Mouse (Mus musculus) kidney, postnatal 0 days (tissue): ENCODE measurements around the gene Gal3st3. TPM values are rescaled to one million over a fixed set of nuclear protein-coding genes. Genes with fewer than 3 reads are reported as not detected.

Experiments
- ATAC-seq: fragments of 200-750 bp; cut with Nextera tagmentation; replicated peaks from 2 replicates; pipeline ENCODE4 v1.8.0; 2017; ENCODE audit warnings: low read depth, moderate number of reproducible peaks, moderate TSS enrichment, moderate library complexity; ENCODE audit not compliant: low FRiP score
- DNase-seq: peaks from one replicate; pipeline ENCODE4 v3.0.0-alpha.2; 2016; ENCODE audit warnings: low spot score
- H3K27ac ChIP-seq: fragments of 300-500 bp; sonication (generic); 2 replicates; pipeline ENCODE4 v1.5.1; 2014; ENCODE audit warnings: mild to moderate bottlenecking
- H3K27me3 ChIP-seq: fragments of 300-500 bp; sonication (generic); 2 replicates; pipeline ENCODE4 v1.6.1; 2014; ENCODE audit warnings: low read length, mixed read lengths; ENCODE audit not compliant: insufficient read depth
- H3K36me3 ChIP-seq: fragments of 300-500 bp; sonication (generic); 2 replicates; pipeline ENCODE4 v1.6.1; 2014; ENCODE audit warnings: low read length, mixed read lengths; ENCODE audit not compliant: insufficient read depth
- H3K4me1 ChIP-seq: fragments of 300-500 bp; sonication (generic); replicated peaks from 2 replicates; pipeline ENCODE4 v1.6.1; 2014; ENCODE audit warnings: antibody characterized with exemption, low read length, mixed read lengths; ENCODE audit not compliant: insufficient read depth
- H3K4me2 ChIP-seq: fragments of 300-500 bp; sonication (generic); 2 replicates; pipeline ENCODE4 v1.6.1; 2014; ENCODE audit warnings: mild to moderate bottlenecking, low read length, moderate library complexity, mixed read lengths
- H3K4me3 ChIP-seq: fragments of 300-500 bp; sonication (generic); replicated peaks from 2 replicates; pipeline ENCODE4 v1.5.1; 2014; ENCODE audit warnings: low read depth, low read length
- H3K9ac ChIP-seq: fragments of 300-500 bp; sonication (generic); 2 replicates; pipeline ENCODE4 v1.6.1; 2014; ENCODE audit warnings: low read depth, low read length
- H3K9me3 ChIP-seq: fragments of 300-500 bp; sonication (generic); replicated peaks from 2 replicates; pipeline ENCODE4 v1.6.1; 2016; ENCODE audit warnings: low read length, inconsistent platforms, mixed read lengths
- CTCF ChIP-seq: IDR thresholded peaks from 2 replicates; pipeline ENCODE4 v1.5.1; 2016; ENCODE audit warnings: antibody characterized with exemption, low read depth, mild to moderate bottlenecking, moderate library complexity
- whole genome bisulfite sequencing: fragments of 180-500 bp; shearing (Covaris S2); extraction: QIAGEN DNeasy Blood & Tissue Kit; methylation state at CpG from one replicate; pipeline ENCODE4 v1.1.7; 2014; 5-methylcytosine and 5-hydroxymethylcytosine counted together
- polyA plus RNA-seq: library from polyadenylated mRNA; unstranded; fragments of >200 nt; fragmentation: Nextera tagmentation; extraction: Ambion mirVana; gene quantifications from 2 replicates; pipeline ENCODE4 v1.2.1, GENCODE M21; 2015

The Gal3st3 gene
- polyA plus RNA-seq, 1 experiment from 2014 or later, result 2.2 TPM

DNA sequence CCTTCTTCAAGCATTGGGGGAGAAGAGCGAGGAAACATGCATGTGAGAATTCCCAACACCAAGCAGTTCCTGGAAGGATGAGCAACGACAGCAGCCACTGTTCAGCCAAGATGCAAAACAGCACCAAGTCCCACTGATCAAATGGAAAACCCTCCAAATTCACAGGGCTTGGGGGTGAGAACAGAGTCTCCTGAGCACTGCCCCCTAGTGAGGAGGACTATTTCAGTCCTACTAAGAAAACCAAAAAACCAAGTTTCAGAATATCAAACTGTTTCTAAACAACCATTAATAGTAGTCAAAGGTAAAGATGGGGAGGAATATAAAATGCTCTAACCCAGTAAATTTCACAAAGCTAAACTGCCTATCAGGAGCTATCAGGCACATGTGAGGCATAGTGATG is 21.6 kb upstream of the Gal3st3 start:
- no peak for TF ChIP-seq CTCF
- Histone ChIP-seq H3K9me3 (no peaks in the 10 kb centered on the region), H3K4me3 (no peak overlapping the region), H3K4me1 (0 out of 2 replicates have a peak, but pooled peaks cover 7% of the 10 kb centered on the region), H3K27me3 (no peaks in the 10 kb centered on the region), H3K4me2 (no peak overlapping the region), H3K36me3 (peaks cover 38% of the 10 kb centered on the region), H3K9ac (no peak overlapping the region), H3K27ac (no peak overlapping the region)
- no peak for DNase-seq
- WGBS, result 98% methylated on average over 2 of the region's 2 CpGs
- no peak for ATAC-seq

DNA sequence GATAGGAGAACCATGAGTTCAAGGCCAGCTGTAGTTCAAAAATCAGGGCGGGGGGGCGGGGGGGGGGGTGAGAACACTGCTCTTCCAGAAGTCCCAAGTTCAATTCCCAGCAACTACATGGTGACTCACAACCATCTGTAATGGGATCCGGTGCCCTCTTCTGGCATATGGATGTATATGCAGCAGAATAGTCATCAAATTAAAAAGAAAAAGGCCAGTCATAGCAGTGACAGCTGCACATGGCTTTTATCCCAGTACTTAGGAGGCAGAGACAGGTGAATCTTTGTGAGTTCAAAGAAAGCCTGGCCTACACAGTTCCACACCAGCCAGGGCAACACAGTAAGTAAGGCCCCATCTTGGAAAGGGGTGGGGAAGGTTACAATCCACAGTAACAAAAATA is 21.0 kb upstream of the Gal3st3 start:
- peak; percentile 51 for TF ChIP-seq CTCF
- no peak overlapping the region for H3K27ac ChIP-seq
- H3K4me1 ChIP-seq, result 0 out of 2 replicates have a peak, but pooled peaks cover 5% of the 10 kb centered on the region
- peaks cover 42% of the 10 kb centered on the region for H3K36me3 ChIP-seq
- no peaks in the 10 kb centered on the region for H3K9me3 ChIP-seq
- 98% methylated on average over 3 of the region's 3 CpGs for WGBS
- ATAC-seq, result no peak
- H3K9ac ChIP-seq, result no peak overlapping the region
- H3K4me3 ChIP-seq, result no peak overlapping the region
- no peak for DNase-seq
- no peak overlapping the region for H3K4me2 ChIP-seq
- no peaks in the 10 kb centered on the region for H3K27me3 ChIP-seq

GRCm38 (mm10) chr19:5278381-5278780 is 19.8 kb upstream of the Gal3st3 start:
- no peak overlapping the region for H3K4me2 ChIP-seq
- 69% methylated on average over 8 of the region's 8 CpGs for WGBS
- DNase-seq, result no peak
- H3K27me3 ChIP-seq, result no peaks in the 10 kb centered on the region
- TF ChIP-seq CTCF, result no peak
- 0 out of 2 replicates have a peak, but pooled peaks cover 5% of the 10 kb centered on the region for H3K4me1 ChIP-seq
- no peak overlapping the region for H3K9ac ChIP-seq
- ATAC-seq, result no peak
- no peak overlapping the region for H3K4me3 ChIP-seq
- no peaks in the 10 kb centered on the region for H3K9me3 ChIP-seq
- peaks cover 52% of the 10 kb centered on the region for H3K36me3 ChIP-seq
- H3K27ac ChIP-seq, result no peak overlapping the region

- peak; percentile 90 for TF ChIP-seq CTCF
- ATAC-seq, result peak; percentile 97
- peak; percentile 100 for DNase-seq
- peak within 1 kb of the TSS; percentile 74 for H3K27ac ChIP-seq
- WGBS, result under 1% methylated on average over 46 of the region's 46 CpGs
- no peaks in the 10 kb centered on the region for H3K27me3 ChIP-seq
- H3K9ac ChIP-seq, result peak within 1 kb of the TSS; percentile 70
- peaks cover 15% of the 10 kb centered on the region for H3K4me1 ChIP-seq
- no peaks in the 10 kb centered on the region for H3K9me3 ChIP-seq
- H3K4me2 ChIP-seq, result peak within 1 kb of the TSS; percentile 73
- H3K36me3 ChIP-seq, result peaks cover 20% of the 10 kb centered on the region
- peak within 1 kb of the TSS; percentile 76 for H3K4me3 ChIP-seq
These were observed 3.0 kb upstream of the Gal3st3 start, which contains the start of gene Sf3b2 for GRCm38 (mm10) chr19:5294972-5295735. Gene Sf3b2, minus strand, starts transcription at chr19:5295455.

- H3K4me3 ChIP-seq, result peak overlapping the region; percentile 34
- H3K9ac ChIP-seq, result peak overlapping the region; percentile 24; the same call in 1 of the 2 replicates
- ATAC-seq, result peak; percentile 15; the same call in 1 of the 2 replicates
- H3K4me2 ChIP-seq, result peak overlapping the region; percentile 56
- H3K4me1 ChIP-seq, result peaks cover 15% of the 10 kb centered on the region
- H3K27ac ChIP-seq, result peak overlapping the region; percentile 61
- no peaks in the 10 kb centered on the region for H3K9me3 ChIP-seq
- H3K36me3 ChIP-seq, result peaks cover 15% of the 10 kb centered on the region
- no peak for DNase-seq
- 8% methylated on average over 13 of the region's 13 CpGs for WGBS
- H3K27me3 ChIP-seq, result no peaks in the 10 kb centered on the region
- no peak for TF ChIP-seq CTCF
These were observed 2.4 kb upstream of the Gal3st3 start for GRCm38 (mm10) chr19:5295736-5296075.

GRCm38 (mm10) chr19:5296630-5297029 is 1.5 kb upstream of the Gal3st3 start:
- no peak overlapping the region for H3K4me3 ChIP-seq
- H3K27ac ChIP-seq, result no peak overlapping the region
- no peak overlapping the region for H3K9ac ChIP-seq
- 30% methylated on average over 5 of the region's 5 CpGs for WGBS
- peaks cover 14% of the 10 kb centered on the region for H3K36me3 ChIP-seq
- DNase-seq (no peak), ATAC-seq (no peak)
- TF ChIP-seq CTCF, result no peak
- no peaks in the 10 kb centered on the region for H3K9me3 ChIP-seq
- no peaks in the 10 kb centered on the region for H3K27me3 ChIP-seq
- peaks cover 15% of the 10 kb centered on the region for H3K4me1 ChIP-seq
- no peak overlapping the region for H3K4me2 ChIP-seq
